Mouse (Mus musculus) ES-Bruce4 (cell line): ENCODE data around the gene Stard3.

ENCODE experiments used
- CTCF ChIP-seq: IDR thresholded peaks from one replicate; pipeline ENCODE4 v1.8.1; 2011; ENCODE audit warnings: low read depth, low read length
- EP300 ChIP-seq: IDR thresholded peaks from 2 replicates; pipeline ENCODE4 v1.6.1; 2011; ENCODE audit warnings: low read depth, low read length; ENCODE audit not compliant: insufficient read depth
- POLR2A ChIP-seq: IDR thresholded peaks from one replicate; pipeline ENCODE4 v1.8.1; 2011; ENCODE audit warnings: low read length; ENCODE audit not compliant: insufficient read depth

DNA sequence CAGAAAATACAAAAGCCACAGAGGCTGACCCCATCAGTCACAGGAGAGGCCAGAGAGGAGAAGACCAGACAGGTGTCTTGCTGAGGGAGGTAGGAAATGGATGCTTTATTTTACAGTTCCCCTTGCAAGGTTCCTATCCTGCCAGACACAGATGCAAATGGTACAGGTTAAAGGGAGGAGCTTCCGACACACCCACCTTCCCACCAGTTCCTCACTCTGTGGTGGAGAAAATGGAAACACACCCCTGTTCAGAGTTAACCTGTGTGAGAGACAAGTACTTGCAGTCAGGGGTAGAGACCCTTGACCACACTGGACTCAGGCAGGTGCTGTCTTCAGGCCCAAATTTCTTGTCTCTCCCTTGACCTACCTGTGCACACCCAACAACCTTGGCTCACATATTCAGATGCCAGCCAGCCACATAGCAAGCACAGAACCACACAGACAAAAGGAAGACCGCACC, 27.4 kb upstream of the Stard3 start:
- TF ChIP-seq POLR2A (no peak), CTCF (no peak), EP300 (no peak)
